Mouse (Mus musculus) lung, adult 2 months (tissue): ENCODE results near the gene Tmem120b. TPM values are rescaled to one million over a fixed set of nuclear protein-coding genes. Genes with fewer than 3 reads are reported as not detected.

ENCODE experiments used
- DNase-seq: peaks from one replicate; pipeline ENCODE4 v3.0.0; 2022
- H3K4me1 ChIP-seq: fragments of 200-500 bp; 2 replicates; pipeline ENCODE4 v1.6.1; 2011; ENCODE audit warnings: low read length; ENCODE audit not compliant: control insufficient read depth, insufficient read depth
- H3K4me3 ChIP-seq: fragments of 200-500 bp; replicated peaks from 2 replicates; pipeline ENCODE3; 2011; ENCODE audit warnings: low read depth, mild to moderate bottlenecking, control low read depth, low read length; ENCODE audit errors: extremely low read depth
- CTCF ChIP-seq: fragments of 200-500 bp; IDR thresholded peaks from 2 replicates; pipeline ENCODE4 v1.5.1; 2011; ENCODE audit warnings: mild to moderate bottlenecking, low read length, control low read depth; ENCODE audit not compliant: insufficient read depth
- POLR2A ChIP-seq: fragments of 200-500 bp; IDR thresholded peaks from 2 replicates; pipeline ENCODE4 v1.6.1; 2011; ENCODE audit warnings: low read depth, mild to moderate bottlenecking, control low read depth, low read length, borderline replicate concordance; ENCODE audit errors: extremely low read depth
- WGBS: fragments of 180-500 bp; shearing (Covaris S2); methylation state at CpG from one replicate; pipeline ENCODE4 v1.1.7; 2018; 5-methylcytosine and 5-hydroxymethylcytosine counted together
- polyA plus RNA-seq: library from polyadenylated mRNA; depleted of rRNA; stranded (reverse); fragments of >200 nt; gene quantifications from 2 replicates; pipeline ENCODE4 v1.2.3, GENCODE M21; 2012

Gene Tmem120b
- polyA plus RNA-seq, 1 experiment = 12.1 TPM

GRCm38 (mm10) chr5:123137044-123137909, 69.1 kb downstream of the Tmem120b start:
- peak; percentile 88 for DNase-seq
- WGBS = 2% methylated on average over 20 of the region's 20 CpGs
- Histone ChIP-seq H3K4me1 (peaks cover 21% of the 10 kb centered on the region), H3K4me3 (peak overlapping the region; percentile 46)
- TF ChIP-seq POLR2A (peak; percentile 44; the same call in 1 of the 2 replicates), CTCF (no peak)

GRCm38 (mm10) chr5:123137910-123138229, 69.7 kb downstream of the Tmem120b start:
- peaks cover 18% of the 10 kb centered on the region for H3K4me1 ChIP-seq
- WGBS = 3% methylated on average over 6 of the region's 6 CpGs
- TF ChIP-seq CTCF = no peak
- no peak; the same call in 1 of the 2 replicates for TF ChIP-seq POLR2A
- H3K4me3 ChIP-seq = peak overlapping the region; percentile 35
- no peak for DNase-seq

- no peak for TF ChIP-seq CTCF
- TF ChIP-seq POLR2A = peak; percentile 90; the same call in 1 of the 2 replicates
- 1% methylated on average over 40 of the region's 40 CpGs for WGBS
- DNase-seq = peak; percentile 78
- H3K4me3 ChIP-seq = peak overlapping the region; percentile 69
- H3K4me1 ChIP-seq = peaks cover 14% of the 10 kb centered on the region
Measured at GRCm38 (mm10) chr5:123138230-123138911, 70.2 kb downstream of the Tmem120b start.

GRCm38 (mm10) chr5:123138953-123139721, 70.9 kb downstream of the Tmem120b start:
- DNase-seq = peak; percentile 85
- Histone ChIP-seq H3K4me1 (peaks cover 17% of the 10 kb centered on the region), H3K4me3 (peak overlapping the region; percentile 69)
- TF ChIP-seq CTCF (no peak), POLR2A (peak; percentile 80; the same call in 1 of the 2 replicates)
- under 1% methylated on average over 39 of the region's 39 CpGs for WGBS

DNA sequence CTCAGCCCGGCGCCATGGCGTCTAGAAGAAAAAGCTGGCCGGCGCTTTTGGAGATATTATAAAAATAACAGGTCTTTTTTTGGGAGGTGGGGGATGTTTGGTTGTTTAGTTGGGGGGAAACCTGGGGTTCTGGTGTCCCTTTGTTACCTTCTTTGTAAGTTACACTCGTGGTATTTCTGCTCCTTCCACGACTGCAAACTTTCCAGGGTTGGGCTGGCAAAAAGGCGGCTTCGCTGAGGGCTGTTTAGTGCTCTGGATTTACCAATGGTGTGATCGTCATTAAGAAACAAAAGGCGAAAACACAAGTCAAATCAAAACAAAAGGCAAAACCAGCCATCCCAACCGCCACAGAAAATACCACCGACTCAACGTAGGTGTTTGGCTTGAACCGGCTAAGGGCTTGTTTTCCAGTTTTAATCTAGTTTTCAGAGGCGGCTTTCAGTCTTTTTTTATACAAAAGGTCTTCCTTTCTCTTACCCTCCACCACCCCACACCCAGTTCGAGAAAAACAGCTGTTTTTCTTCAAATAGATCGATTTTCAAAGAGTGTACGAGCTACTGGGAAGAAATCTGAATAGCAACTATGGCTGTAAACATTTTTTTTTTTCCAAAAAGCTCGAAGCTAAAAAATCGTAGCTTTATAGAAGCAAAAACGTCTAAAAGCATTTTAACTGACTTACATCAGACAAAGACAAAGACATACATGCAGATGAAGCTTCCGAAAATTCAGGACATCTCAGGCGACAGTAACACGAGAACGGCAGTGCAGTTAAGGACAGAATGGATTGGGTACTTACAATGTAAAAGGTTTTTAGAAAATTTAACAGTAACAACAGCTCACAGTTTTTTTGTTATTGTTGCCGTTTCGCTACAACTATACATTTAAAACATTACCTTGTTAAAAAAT, 71.8 kb downstream of the Tmem120b start:
- DNase-seq = peak; percentile 60
- WGBS = 2% methylated on average over 28 of the region's 28 CpGs
- peaks cover 18% of the 10 kb centered on the region for H3K4me1 ChIP-seq
- peak overlapping the region; percentile 69 for H3K4me3 ChIP-seq
- TF ChIP-seq POLR2A = no peak
- TF ChIP-seq CTCF = no peak

DNA sequence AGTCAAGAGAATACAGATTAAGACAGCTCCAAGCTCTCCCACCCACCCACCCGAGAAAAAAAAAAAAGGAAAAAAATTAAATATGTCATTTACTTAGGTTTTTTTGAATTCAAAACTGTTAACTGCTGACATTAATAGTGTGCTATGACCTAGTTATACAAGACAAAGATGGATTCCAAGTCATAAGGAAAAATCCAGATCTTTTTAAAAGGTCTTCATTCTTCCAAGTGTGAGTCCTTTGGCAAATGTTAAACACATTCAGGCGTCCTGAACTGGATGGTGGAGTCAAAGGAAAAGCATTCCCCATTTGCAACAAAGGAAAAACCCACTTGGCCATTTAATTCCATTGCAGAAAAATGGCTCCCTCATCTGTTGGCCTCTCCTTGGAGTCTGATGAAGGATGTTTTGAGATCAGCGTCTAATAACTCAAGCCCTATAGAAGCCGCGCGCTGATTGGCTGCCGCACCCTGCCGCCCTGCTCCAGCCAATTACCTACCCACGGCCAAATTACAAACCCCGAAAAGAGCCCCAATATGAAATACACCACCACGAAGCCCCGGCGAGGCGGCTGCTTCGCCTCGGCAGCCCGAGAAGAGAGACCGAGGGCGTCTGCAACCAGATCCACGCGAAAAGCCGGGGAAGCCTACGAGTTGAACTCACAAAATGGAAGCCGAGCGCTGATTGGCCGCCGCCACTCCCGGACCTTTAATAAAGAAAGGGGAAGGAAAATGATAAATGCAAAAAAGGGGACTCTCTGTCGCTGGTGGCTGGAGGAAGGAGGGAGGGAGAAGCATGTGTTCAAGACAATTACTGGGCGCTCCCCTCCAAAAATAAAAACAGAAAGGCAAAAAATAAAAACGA, 72.7 kb downstream of the Tmem120b start:
- TF ChIP-seq CTCF = no peak
- TF ChIP-seq POLR2A = peak; percentile 52
- WGBS = under 1% methylated on average over 31 of the region's 31 CpGs
- peaks cover 15% of the 10 kb centered on the region for H3K4me1 ChIP-seq
- peak overlapping the region; percentile 71 for H3K4me3 ChIP-seq
- DNase-seq = peak; percentile 94

GRCm38 (mm10) chr5:123141555-123142160, 73.4 kb downstream of the Tmem120b start:
- no peak for TF ChIP-seq CTCF
- TF ChIP-seq POLR2A = peak; percentile 11; the same call in 1 of the 2 replicates
- peak; percentile 78 for DNase-seq
- peak overlapping the region; percentile 66 for H3K4me3 ChIP-seq
- H3K4me1 ChIP-seq = peaks cover 12% of the 10 kb centered on the region
- WGBS = under 1% methylated on average over 37 of the region's 38 CpGs
